Mouse (Mus musculus) ovary, adult 18-20 months (tissue): ENCODE measurements around the gene Cdyl2.

Experiments used
- DNase-seq: peaks from one replicate; pipeline ENCODE4 v3.0.0; 2022; ENCODE audit warnings: low spot score, mixed read lengths

The Cdyl2 gene

DNA sequence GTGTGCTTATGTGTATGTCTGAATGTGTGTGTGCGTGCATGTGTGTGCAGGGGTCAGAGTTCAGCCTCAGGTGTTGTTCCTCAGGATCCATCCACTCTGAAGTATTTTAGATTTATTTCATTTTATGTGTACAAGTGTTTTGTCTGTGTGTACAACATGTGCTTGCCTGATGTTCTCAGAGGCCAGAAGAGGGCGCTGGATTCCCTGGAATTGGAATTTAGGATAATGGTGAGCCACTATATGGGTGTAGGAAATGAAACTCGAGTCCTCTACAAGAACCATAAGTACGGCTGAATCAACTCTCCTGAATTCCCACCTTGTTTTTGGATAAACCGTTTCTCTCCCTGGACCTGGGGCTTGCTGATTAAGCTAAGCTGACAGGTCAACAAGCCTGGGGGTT lies 61.2 kb downstream of the Cdyl2 start:
- DNase-seq, result no peak

DNA sequence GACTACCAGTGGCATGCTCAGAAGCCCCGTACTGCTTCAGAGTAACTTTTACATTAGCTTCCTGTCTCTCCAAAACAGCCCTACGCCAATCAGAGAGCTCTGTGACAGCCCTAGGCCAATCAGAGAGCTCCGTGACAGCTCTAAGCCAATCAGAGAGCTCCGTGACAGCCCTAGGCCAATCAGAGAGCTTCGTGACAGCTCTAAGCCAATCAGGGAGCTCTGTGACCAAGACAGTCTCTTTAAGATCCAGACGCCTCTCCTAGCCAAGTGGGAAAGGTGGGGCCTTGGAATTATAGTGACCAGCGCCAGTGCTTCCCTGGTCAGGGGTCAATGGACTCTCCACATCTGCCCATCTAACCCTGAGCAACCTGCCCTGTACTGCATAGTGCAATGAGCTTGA lies 62.2 kb downstream of the Cdyl2 start:
- DNase-seq, result no peak

DNA sequence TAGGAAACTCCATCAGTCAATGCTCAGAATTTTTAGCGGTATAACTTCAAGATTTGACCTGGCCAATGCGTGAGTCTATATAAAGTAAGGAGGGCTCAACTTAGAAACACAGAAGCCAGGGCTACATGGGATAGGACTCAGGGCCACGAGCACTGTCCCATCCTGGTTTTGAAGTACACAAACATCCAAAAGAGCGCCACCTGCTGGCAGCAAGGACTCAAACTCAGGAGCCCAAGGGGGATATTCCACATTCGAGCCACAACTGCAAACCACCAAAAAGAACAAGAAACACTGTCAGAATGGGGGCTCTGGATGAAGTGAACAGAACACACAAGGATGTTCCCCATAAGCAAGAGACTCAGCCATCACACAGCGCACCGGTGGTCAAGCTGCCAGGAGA lies 63.8 kb downstream of the Cdyl2 start:
- no peak for DNase-seq

DNA sequence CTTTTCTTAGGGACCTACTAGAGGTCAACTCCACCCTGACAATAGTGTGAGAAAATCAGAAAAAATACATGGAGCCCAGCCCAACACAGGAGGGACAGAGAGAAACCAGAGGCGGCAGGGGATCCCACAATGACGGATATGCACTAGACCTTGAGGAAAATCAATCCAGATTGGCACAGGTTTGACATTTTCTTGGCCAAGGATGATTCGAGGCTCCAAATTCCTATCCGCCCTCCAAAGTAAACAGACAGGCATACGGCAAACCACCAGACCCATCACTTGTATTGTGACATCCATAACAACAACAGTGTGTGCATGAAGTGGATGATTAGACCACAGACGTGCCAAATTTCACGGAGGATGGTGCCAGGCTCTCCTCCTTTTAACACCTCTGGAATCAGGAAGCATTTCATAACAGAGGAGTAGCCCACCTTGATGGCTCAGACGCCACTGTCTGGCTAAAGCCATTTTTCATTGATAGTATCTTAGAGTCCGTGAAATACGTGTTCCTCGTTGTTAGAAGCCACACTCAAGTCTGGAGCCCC lies 65.9 kb downstream of the Cdyl2 start:
- DNase-seq, result no peak

DNA sequence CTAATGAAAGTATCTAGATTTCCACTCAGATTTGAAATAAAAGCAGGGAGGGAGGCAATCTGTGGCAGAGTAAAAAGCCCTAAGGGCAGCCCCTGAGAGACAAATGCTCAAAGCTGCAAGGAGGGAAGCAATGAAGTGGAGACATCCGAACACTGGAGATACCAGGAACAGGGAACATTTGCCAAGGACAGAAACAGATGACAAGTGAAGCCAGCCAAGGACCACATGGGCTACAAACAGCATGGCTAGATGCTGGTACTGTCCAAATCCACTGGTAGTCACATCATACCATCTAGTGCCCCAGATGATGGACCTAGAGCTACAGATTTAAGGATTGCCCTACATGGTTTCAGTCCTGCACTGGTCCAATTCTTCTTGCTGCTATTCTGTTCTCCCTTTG lies 71.3 kb downstream of the Cdyl2 start:
- no peak for DNase-seq

DNA sequence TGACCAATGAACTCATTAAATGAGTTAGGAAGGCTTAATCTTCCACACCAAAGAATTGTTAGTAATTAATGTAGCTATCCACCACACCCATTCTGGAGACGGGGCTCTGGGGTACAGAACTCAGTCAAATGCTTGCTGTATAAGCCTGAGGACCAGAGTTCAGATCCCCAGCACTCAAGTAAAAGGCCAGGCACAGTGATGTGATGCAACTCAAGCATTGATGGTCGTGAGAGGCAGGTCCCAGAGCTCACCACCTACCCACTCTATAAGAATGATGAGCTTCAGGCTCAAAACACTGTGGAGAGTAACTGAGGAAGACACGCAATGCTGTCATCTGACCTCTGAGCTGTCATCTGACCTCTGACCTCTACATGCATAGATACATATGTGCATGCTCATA lies 76.0 kb downstream of the Cdyl2 start:
- no peak for DNase-seq

DNA sequence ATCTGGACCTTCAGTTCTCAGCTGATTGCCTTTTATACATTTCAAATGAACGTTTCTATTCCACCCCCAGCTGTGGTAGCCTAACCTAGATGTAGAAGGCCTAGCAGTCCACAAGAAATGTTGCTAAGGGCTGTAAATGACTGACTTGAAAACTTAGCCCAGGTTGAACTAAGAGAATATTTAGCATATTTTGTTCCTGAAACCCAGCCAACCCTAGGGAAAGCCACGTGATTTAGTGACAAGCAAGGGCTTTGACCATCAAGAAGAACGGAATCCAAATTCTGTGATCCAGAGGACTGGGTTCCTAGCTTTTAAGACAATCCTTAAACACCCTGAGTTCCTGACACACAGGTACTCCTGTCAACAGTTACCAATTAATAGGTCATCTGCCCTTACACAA lies 77.9 kb downstream of the Cdyl2 start:
- no peak for DNase-seq

DNA sequence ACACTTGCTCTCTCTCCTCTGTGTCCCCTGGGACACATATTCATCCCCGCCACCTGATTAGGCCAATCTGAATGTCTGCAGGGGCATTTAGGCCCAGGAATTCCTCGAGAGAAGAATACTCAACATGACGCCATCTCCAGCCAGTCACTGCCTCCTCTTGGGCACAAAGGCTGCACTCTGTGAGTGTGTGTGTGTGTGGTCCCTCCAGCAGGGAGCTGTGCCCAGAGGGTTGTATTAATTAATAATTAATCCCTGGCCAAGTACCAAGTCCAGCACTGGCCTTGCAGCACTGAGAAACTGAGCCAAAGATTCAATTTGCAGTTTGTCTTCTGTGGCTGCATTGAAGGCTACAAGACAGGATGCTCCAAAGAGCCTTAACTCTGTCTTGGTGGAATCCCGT lies 79.8 kb downstream of the Cdyl2 start:
- no peak for DNase-seq

DNA sequence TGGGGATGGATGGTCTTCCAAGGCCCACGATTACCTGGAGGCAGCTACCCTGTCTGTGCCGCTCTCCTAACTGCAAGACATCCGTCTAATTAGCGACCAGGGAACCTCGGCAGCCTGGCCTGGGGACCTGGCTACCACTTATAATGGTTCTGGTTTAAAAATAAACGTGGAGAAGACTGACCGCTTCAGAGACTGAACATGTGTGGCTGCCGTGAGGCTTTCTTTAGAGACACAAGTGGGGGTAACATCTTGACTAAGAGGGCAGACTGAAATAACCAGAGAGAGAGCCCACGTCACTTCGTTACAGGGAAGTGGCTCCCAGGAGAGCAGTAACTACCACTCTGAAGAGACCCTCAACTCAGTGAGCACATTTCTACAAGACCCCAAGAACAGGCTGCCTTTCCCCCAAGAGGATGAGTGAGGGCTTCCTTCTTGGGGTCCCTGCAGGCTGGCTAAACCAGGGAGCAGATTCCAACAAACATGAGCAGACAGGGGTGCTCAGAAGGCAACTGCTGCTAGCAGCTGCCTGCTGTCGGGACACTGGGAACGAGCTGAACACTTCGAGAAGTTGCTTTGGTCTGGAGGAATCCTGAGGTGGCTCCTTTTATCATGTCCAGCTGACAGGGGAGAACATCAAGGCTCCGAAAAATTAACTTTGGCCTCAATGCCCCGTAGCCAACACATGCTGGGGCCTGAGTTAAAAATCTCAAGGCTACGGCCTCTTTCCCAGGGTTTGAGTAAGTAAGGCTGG lies 82.6 kb downstream of the Cdyl2 start:
- DNase-seq, result no peak

DNA sequence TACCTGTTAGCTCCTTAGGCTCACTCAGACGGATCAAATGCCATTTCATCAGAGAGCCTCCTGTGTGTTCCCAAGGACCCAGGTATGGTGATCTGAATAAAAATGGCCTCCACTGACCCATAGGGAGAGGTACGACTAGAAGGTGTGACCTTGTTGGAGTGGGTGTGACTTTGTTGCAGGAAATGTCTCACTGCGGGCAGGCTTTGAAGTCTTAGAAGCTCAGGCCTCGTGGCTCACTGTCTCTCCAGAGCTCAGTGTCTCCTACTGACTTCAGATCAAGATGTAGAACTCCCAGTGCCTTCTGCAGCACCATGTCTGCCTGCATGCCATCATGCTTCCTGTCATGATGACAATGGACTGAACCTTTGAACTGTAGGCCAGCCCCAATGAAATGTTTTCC lies 87.4 kb downstream of the Cdyl2 start:
- no peak for DNase-seq

DNA sequence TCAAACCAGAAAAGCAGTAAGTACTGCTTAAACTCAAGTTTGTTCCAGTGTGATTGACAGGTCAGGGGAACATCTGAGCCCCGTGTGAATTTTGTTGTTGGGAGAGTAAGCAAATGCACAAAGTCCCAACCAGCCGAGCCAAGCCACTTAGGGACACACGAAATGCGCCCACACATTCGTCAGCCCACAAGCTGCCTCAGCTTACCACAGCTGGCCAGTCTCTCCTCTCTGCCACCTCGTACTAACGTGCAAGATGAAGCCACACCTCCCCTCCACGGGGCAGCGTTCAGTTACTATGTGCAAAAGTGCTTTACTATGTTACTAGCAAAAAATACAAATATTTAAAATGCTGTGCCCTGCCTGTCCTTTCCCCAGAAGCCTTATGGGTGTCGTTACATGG lies 91.9 kb downstream of the Cdyl2 start:
- DNase-seq, result no peak

DNA sequence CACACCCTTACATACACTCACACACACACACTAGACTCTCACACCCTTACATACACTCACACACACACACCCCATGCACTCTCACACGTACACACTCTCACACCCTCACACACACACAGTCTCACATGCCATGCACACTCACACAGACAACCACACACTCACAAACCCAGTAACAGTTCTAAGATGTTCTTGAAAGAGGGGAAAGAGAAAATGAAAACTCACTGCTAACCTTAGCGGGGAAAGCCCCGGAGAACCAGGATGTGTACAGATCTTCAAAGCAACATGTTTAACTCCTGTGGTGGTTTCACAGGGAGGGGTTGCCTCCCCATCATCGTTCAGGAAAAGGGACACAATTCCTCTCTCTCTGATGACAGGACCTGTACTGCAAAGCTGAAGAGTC lies 94.8 kb downstream of the Cdyl2 start:
- DNase-seq, result no peak

DNA sequence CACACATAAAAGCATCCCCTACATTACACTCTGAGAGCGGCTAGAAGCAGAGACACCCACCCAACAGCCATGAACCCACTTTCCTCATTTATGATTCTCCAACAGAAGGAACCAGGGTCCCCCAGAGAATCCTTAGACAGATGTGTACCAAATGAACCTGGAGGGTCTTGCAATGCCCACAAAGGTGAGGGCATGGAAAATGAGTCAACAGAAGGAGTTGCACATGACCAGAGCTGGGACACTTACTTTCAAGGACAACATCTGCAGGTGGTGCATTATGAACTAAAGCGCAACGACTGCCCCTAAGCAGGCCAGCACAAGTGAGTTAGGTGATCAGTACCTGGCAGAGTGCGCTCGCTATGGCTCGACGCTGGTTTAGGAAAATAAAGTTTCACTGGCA lies 95.6 kb downstream of the Cdyl2 start:
- no peak for DNase-seq

DNA sequence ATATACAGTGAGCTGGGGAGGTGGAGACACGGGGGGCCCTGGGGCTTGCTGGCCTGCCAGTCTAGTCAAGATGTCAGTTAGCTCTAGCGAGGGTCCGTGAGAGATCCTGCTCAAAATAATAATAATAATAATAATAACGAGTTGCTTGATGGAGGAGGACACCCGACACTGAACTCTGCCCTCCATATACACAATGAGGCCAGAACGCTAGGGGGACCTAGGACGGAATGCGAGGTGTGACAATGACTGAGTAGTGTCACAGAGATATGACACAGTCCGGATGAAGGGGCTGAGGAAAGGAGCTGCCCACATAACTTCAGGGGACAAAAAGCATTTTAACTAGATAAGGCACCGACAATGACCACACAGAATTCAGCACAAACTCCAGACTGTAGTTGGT lies 96.4 kb downstream of the Cdyl2 start:
- no peak for DNase-seq

DNA sequence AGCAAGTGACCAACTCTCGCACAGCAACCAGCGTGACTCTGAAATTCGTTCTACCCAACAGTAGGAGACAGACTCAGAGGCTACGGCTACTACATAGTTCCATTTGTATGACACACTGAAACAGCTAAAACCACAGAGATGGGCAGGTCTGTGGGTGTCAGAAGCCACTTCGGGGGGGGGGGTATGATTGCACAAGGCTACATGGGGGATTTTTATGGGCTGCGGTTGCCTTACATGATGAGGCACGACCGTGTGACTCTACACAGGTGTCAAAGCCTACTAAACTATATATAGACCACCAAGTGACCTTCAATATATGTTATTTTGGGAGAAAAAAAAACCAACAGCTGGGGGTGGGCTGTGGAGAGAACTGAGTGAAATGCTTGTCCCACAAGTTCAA lies 96.8 kb downstream of the Cdyl2 start:
- DNase-seq, result no peak

DNA sequence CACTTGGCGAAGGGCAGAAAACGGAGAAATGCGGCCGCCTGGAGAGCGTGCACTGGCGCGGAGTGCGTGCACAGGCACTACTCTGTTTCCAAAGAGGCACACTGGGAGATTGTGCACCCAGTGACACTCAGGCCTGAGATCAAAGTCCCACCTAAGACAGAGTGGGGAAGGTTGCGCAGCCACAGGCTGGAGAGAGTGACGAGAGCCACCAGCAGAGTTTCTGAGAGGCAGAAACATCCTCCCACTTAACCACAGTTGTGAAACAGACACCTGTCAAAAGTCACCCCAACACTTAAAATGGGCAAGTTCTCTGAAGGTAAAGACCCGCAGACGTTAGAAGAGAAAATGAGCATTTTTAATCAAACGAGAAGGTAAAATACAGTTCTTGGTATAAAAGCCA lies 97.5 kb downstream of the Cdyl2 start:
- DNase-seq, result no peak

DNA sequence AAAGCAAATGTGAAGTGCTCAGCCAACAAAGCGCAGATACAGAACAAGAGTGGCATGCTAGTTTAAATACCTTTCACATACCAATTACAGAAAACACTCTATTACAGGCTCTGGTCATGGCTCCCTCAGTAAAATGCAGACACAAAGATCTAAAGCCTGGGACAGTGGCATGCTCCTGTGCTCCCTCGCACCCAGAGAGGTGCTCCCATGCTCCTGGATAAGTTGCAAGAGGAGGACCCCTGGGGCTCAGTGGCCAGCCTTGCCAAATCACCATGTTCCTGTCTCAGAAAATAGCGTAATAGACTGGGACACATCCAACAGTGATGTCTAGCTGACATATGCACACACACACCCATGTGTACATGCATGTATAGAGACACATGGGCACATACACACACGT lies 98.4 kb downstream of the Cdyl2 start:
- no peak for DNase-seq

DNA sequence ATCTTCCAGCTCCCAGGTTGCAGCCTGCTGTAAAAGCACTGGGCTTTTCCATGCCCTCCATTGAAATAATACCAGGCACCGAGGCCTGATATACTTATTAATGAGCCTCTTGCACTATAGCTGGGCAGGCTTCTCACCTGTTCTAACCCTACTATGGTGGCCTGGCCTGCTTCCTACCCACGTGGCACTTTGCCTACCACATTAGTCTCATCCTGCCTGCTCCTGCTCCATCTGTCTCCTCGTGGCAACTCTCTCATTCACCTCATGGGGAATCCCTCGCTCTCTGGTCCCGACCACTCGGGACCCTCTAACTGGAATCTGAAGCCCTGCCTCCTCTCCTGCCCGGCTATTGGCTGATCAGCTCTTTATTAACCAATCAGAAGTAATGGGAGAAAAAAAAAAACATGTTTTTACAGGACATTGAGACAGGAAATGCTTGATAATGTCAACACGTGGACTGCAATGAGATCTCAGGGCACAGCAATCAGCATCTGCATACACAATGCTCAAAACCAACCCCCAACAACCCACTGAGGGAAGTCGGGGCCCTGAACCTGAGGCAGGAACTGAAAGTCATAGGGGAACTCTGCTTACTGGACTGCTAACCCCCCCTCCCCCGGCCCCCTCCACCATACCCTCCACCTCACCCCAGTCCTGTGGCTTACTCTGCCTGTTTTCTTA lies 99.2 kb downstream of the Cdyl2 start:
- no peak for DNase-seq

DNA sequence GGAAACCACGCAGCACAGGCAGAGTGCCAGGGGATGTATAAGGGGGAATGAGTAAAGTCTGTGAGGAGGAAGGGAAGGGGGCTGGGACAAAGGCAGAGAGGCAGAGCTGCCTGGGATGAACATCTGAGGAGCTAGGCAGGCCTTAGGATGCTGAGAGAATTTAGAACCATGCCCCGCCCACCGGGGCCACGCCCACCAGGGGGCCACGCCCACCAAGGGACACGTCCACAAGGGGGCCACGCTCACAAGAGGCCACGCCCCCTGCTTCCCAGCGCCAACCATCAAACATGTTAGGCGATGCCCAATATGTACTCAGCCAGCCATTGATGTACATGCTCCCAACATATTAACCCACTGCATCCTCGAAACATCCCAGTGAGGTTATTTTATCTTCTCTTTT lies 102.7 kb downstream of the Cdyl2 start:
- DNase-seq, result no peak

DNA sequence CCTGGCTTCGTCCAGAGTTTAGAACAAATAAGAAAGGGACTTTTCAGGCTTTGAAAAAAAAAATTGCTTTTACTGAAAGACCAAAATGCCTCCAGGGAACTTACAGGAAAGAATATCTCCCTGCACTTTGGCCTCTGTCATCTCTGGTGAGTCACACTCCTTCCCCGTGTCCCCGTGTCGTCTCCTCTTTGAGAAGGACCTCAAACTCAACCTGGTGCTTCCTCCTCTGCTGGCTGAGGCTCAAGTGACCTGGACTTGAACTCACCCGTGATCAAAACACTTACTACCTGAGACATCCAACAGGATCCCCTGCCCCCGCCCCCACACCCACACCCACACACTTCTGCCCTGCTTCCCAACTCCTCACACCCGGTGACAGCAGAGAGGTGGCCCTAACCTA lies 103.8 kb downstream of the Cdyl2 start:
- DNase-seq, result no peak

DNA sequence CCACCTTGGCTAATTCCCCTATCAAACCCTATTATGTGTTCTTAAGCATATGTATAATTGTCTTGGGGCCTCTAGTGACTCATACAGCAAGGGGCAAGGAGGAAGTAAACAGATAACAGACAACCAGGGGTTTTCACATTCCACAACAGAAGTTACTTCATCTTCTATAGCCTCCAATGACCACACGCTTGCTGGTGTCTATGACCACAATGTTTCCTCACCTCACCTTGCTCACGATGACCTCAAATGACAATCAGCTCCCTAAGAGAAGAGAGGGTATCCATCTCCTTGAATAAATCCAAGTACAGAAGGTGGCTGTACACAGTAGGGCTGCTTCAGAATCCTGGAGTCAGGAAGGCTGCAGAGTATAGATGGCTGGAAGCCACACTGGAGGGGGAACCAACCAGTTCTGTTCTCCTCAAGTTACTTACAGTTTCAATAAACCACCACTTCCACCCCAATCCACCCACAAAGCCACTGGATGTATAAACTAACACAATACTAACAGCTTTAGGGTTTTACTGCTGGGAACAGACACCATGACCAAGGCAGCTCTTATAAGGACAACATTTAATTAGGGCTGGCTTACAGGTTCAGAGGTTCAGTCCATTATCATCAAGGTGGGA lies 104.8 kb downstream of the Cdyl2 start:
- DNase-seq, result no peak

DNA sequence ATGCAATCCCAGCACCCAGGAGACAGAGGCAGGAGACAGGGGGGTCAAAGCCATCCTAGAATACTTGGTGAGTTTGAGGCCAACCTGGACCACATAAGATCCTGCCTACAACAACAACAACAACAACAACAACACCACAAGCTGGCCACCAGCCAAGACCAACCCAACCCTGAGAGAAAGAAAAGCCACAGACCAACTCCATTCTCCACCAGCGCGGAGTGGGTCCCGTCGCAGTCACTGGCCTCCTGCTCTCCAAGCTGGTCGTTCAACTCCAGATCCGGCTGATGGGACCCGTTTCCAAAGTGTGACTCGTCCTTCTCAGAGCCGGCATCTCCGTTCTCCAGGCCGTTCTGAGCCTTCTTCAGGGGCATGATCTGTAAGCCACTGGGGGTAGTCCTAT lies 109.2 kb downstream of the Cdyl2 start:
- no peak for DNase-seq

DNA sequence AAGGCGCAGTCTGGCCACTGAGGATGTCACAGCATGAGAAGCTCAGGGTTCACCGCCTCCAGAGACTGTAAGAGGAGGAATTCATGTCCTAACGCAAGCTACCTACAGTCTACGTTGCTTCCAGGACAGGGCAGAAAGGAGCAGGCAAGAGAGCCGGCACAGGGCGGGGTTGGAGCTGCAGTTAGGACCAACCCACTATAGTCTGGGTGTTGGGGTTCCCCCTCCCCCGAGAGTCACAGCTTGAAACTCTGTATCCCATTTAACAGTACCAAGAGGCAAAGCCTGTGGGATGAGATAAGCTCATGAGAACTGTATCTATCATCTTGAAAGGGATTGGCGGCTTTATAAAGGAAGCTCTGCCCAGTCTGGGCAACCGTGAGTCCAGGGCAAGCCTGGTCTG lies 110.5 kb downstream of the Cdyl2 start:
- no peak for DNase-seq
